Mouse (Mus musculus) embryonic facial prominence, embryonic 12.5 days (tissue): ENCODE data around the gene Klk1. TPM values are rescaled to one million over a fixed set of nuclear protein-coding genes. Genes with fewer than 3 reads are reported as not detected.

Experiments used
- ATAC-seq: fragments of 200-750 bp; cut with Nextera tagmentation; 2 replicates; pipeline ENCODE4 v1.8.0; 2017; ENCODE audit not compliant: insufficient number of reproducible peaks, insufficient read depth, low FRiP score, low TSS enrichment
- H3K27ac ChIP-seq: fragments of 300-500 bp; sonication (generic); 2 replicates; pipeline ENCODE4 v1.5.1; 2016; ENCODE audit warnings: mild to moderate bottlenecking
- H3K27me3 ChIP-seq: fragments of 300-500 bp; sonication (generic); 2 replicates; pipeline ENCODE4 v1.6.1; 2016; ENCODE audit warnings: mild to moderate bottlenecking, moderate library complexity
- H3K36me3 ChIP-seq: fragments of 300-500 bp; sonication (generic); 2 replicates; pipeline ENCODE4 v1.6.1; 2016; ENCODE audit warnings: mild to moderate bottlenecking
- H3K4me1 ChIP-seq: fragments of 300-500 bp; sonication (generic); 2 replicates; pipeline ENCODE4 v1.6.1; 2016
- H3K4me2 ChIP-seq: fragments of 300-500 bp; sonication (generic); replicated peaks from 2 replicates; pipeline ENCODE4 v1.6.1; 2016; ENCODE audit warnings: mild to moderate bottlenecking, moderate library complexity
- H3K4me3 ChIP-seq: fragments of 300-500 bp; sonication (generic); 2 replicates; pipeline ENCODE4 v1.5.1; 2016; ENCODE audit warnings: mild to moderate bottlenecking
- H3K9ac ChIP-seq: fragments of 300-500 bp; sonication (generic); 2 replicates; pipeline ENCODE4 v1.6.1; 2016; ENCODE audit warnings: mild to moderate bottlenecking, moderate library complexity
- H3K9me3 ChIP-seq: fragments of 300-500 bp; sonication (generic); 2 replicates; pipeline ENCODE4 v1.6.1; 2016; ENCODE audit warnings: mild to moderate bottlenecking, moderate library complexity
- WGBS: fragments of 180-500 bp; shearing (Covaris S2); methylation state at CpG from one replicate; pipeline ENCODE4 v1.1.7; 2016; 5-methylcytosine and 5-hydroxymethylcytosine counted together
- polyA plus RNA-seq: library from polyadenylated mRNA; unstranded; fragments of >200 nt; fragmentation: Nextera tagmentation; extraction: Ambion mirVana; gene quantifications from 2 replicates; pipeline ENCODE4 v1.2.1, GENCODE M21; 2016

The Klk1 gene
- polyA plus RNA-seq, 1 experiment from 2014 or later: not detected

DNA sequence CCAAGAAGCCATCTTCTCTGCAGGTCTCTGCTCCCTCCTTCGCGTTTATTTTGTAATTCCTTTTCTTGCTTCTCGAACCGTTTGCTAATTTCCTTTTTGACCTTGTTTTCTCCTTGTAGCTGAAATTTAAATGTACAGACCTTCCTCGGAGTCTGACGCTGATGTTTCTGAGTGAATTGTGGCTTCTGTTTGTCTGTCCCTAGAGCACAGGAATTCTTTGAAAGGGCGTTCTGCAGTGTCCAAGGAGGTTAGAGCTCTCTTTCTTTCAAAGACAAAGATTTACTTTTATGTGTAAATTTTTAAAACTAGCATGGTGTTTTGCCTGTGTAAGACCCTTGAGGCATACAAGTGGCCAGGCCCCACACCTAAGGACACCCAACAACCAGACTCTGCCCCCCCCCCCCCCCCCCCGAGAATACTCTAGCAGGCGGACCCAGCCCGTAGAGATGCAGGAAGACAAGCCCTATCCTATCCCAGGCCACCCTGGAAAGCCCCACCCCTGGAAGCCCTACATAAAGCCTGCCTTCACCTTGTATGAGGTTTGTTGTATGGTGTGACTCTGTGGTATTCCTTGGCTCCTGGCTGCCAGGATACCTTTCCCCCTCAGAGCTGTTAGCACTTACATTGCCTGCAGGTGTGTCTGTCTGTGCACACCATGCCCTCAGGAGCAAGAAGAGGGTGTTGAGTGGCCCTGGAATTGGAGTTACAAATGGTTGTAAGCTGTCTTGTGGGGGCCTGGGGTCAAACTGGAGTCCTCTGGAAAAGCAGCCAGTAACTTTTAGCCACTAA lies 51.5 kb downstream of the Klk1 start:
- H3K27ac ChIP-seq: no peak overlapping the region
- WGBS: 70% methylated on average over 10 of the region's 10 CpGs
- ATAC-seq: no peak
- no peak overlapping the region for H3K9ac ChIP-seq
- no peaks in the 10 kb centered on the region for H3K9me3 ChIP-seq
- H3K4me2 ChIP-seq: no peak overlapping the region
- H3K27me3 ChIP-seq: peaks cover 26% of the 10 kb centered on the region
- no peaks in the 10 kb centered on the region for H3K4me1 ChIP-seq
- H3K4me3 ChIP-seq: no peak overlapping the region
- H3K36me3 ChIP-seq: no peaks in the 10 kb centered on the region

DNA sequence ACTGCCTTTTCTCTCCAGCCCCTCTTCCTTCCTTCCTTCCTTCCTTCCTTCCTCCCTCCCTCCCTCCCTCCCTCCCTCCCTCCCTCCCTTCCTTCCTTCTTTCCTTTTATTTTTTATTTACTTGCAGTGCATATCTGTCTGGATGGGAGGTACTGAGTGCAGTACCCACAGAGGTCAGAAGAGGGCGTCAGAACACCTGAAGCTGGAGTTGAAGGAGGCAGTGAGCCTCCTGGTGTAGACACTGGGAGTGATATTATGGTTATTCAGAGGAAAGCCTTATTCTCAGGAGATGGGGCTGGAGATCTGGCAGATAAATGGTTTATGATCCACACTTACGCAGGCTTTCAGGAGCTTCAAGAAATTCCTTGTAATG lies 52.1 kb downstream of the Klk1 start:
- Histone ChIP-seq H3K27ac (no peak overlapping the region), H3K9me3 (no peaks in the 10 kb centered on the region), H3K4me2 (no peak overlapping the region), H3K4me3 (no peak overlapping the region), H3K36me3 (no peaks in the 10 kb centered on the region), H3K9ac (no peak overlapping the region), H3K4me1 (no peaks in the 10 kb centered on the region), H3K27me3 (peaks cover 26% of the 10 kb centered on the region)
- no peak for ATAC-seq
- WGBS: 44% methylated on average over 2 of the region's 2 CpGs

Other genes starting within 250 kb of the Klk1 start
- gene Klk1b9, start 249.3 kb upstream of the Klk1 start, polyA plus RNA-seq: not detected in 2 replicates
- not detected in 2 replicates for gene Klk1b11, start 229.5 kb upstream of the Klk1 start, polyA plus RNA-seq
- gene Klk1b26, start 213.2 kb upstream of the Klk1 start, polyA plus RNA-seq: not detected in 2 replicates
- not detected in 2 replicates for gene Klk1b27, start 173.1 kb upstream of the Klk1 start, polyA plus RNA-seq
- gene Klk1b21, start 123.0 kb upstream of the Klk1 start, polyA plus RNA-seq: not detected in 2 replicates
- gene Klk1b22, start 112.7 kb upstream of the Klk1 start, polyA plus RNA-seq: not detected in 2 replicates
- gene Klk1b16, start 88.6 kb upstream of the Klk1 start, polyA plus RNA-seq: not detected in 2 replicates
- gene Klk1b24, start 37.1 kb upstream of the Klk1 start, polyA plus RNA-seq: not detected in 2 replicates
- gene Klk1b3, start 27.2 kb upstream of the Klk1 start, polyA plus RNA-seq: not detected in 2 replicates
- gene Klk1b4, start 17.9 kb upstream of the Klk1 start, polyA plus RNA-seq: not detected in 2 replicates
- not detected in 2 replicates for gene Klk1b5, start 9.4 kb upstream of the Klk1 start, polyA plus RNA-seq
- 0.15 TPM in 1 of 2 replicates, not detected in the other for gene Gm36864, start 10.8 kb downstream of the Klk1 start, polyA plus RNA-seq
- 0.58 and 0.84 TPM in 2 replicates for gene 1700028J19Rik, start 21.3 kb downstream of the Klk1 start, polyA plus RNA-seq
- 208 and 212 TPM in 2 replicates for gene 2410002F23Rik, start 21.4 kb downstream of the Klk1 start, polyA plus RNA-seq
- gene Acp4, start 32.0 kb downstream of the Klk1 start, polyA plus RNA-seq: 0.10 TPM in 1 of 2 replicates, not detected in the other
- gene Gm15517, start 36.1 kb downstream of the Klk1 start, polyA plus RNA-seq: not detected in 2 replicates
- 1.9 and 2.3 TPM in 2 replicates for gene Clec11a, start 81.5 kb downstream of the Klk1 start, polyA plus RNA-seq
- 2.4 and 3.8 TPM in 2 replicates for gene Shank1, start 84.9 kb downstream of the Klk1 start, polyA plus RNA-seq
- 2.9 and 3.3 TPM in 2 replicates for gene Syt3, start 158.7 kb downstream of the Klk1 start, polyA plus RNA-seq
- gene 1700008O03Rik, start 160.5 kb downstream of the Klk1 start, polyA plus RNA-seq: 0.86 and 1.1 TPM in 2 replicates
- 2.3 and 2.6 TPM in 2 replicates for gene Lrrc4b, start 203.7 kb downstream of the Klk1 start, polyA plus RNA-seq
- 0.42 and 0.71 TPM in 2 replicates for gene Aspdh, start 240.0 kb downstream of the Klk1 start, polyA plus RNA-seq
- gene Josd2, start 242.6 kb downstream of the Klk1 start, polyA plus RNA-seq: 80.4 and 85.6 TPM in 2 replicates